Mouse (Mus musculus) midbrain, embryonic 14.5 days (tissue): ENCODE measurements at regions not wholly inside any gene's neighbourhood (a gene's known extent, or its start where the extent isn't known, plus 50 kb on each side); places are given as distances from the start of the nearest gene placed in this dataset.

Experiments
- ATAC-seq: fragments of 200-750 bp; cut with Nextera tagmentation; 2 replicates; pipeline ENCODE4 v1.8.0; 2017; ENCODE audit warnings: moderate number of reproducible peaks, moderate library complexity; ENCODE audit not compliant: low FRiP score, low TSS enrichment
- DNase-seq: peaks from one replicate; pipeline ENCODE4 v3.0.0-alpha.2; 2015
- H3K27ac ChIP-seq: fragments of 300-500 bp; sonication (generic); replicated peaks from 2 replicates; pipeline ENCODE4 v1.5.1; 2014; ENCODE audit warnings: mild to moderate bottlenecking, low read depth, low read length, moderate library complexity
- H3K27me3 ChIP-seq: fragments of 300-500 bp; sonication (generic); 2 replicates; pipeline ENCODE4 v1.6.1; 2014; ENCODE audit warnings: low read length, control low read depth, mixed read lengths; ENCODE audit not compliant: control insufficient read depth, insufficient read depth
- H3K36me3 ChIP-seq: fragments of 300-500 bp; sonication (generic); 2 replicates; pipeline ENCODE4 v1.6.1; 2014; ENCODE audit warnings: low read length, control low read depth; ENCODE audit not compliant: control insufficient read depth, insufficient read depth
- H3K4me1 ChIP-seq: fragments of 300-500 bp; sonication (generic); 2 replicates; pipeline ENCODE4 v1.6.1; 2014; ENCODE audit warnings: mild to moderate bottlenecking, antibody characterized with exemption, low read length, control low read depth; ENCODE audit not compliant: control insufficient read depth, insufficient read depth
- H3K4me2 ChIP-seq: fragments of 300-500 bp; sonication (generic); 2 replicates; pipeline ENCODE4 v1.6.1; 2014; ENCODE audit warnings: mild to moderate bottlenecking, low read length, moderate library complexity
- H3K4me3 ChIP-seq: fragments of 300-500 bp; sonication (generic); replicated peaks from 2 replicates; pipeline ENCODE4 v1.5.1; 2014; ENCODE audit warnings: low read depth, low read length
- H3K9ac ChIP-seq: fragments of 300-500 bp; sonication (generic); replicated peaks from 2 replicates; pipeline ENCODE4 v1.6.1; 2014; ENCODE audit warnings: mild to moderate bottlenecking, low read length, moderate library complexity
- H3K9me3 ChIP-seq: fragments of 300-500 bp; sonication (generic); 2 replicates; pipeline ENCODE4 v1.6.1; 2016; ENCODE audit warnings: low read length, control low read depth, mixed read lengths; ENCODE audit not compliant: control insufficient read depth
- WGBS: fragments of 180-500 bp; shearing (Covaris S2); extraction: QIAGEN DNeasy Blood & Tissue Kit; methylation state at CpG from one replicate; pipeline ENCODE4 v1.1.7; 2014; 5-methylcytosine and 5-hydroxymethylcytosine counted together

GRCm38 (mm10) chr13:111940275-111940674 is 131.5 kb upstream of the Map3k1 start:
- Histone ChIP-seq H3K9me3 (no peaks in the 10 kb centered on the region), H3K4me3 (no peak overlapping the region), H3K27ac (no peak overlapping the region), H3K36me3 (no peaks in the 10 kb centered on the region), H3K4me2 (no peak overlapping the region), H3K27me3 (no peaks in the 10 kb centered on the region), H3K4me1 (peaks cover 7% of the 10 kb centered on the region; the same call in 1 of the 2 replicates), H3K9ac (no peak overlapping the region)
- DNase-seq (no peak), ATAC-seq (no peak)
- 89% methylated on average over 4 of the region's 4 CpGs for WGBS

GRCm38 (mm10) chr13:111940796-111941513 is 132.2 kb upstream of the Map3k1 start:
- no peak overlapping the region for H3K4me3 ChIP-seq
- ATAC-seq = no peak
- H3K4me2 ChIP-seq = no peak overlapping the region
- no peak for DNase-seq
- no peak overlapping the region for H3K27ac ChIP-seq
- no peaks in the 10 kb centered on the region for H3K9me3 ChIP-seq
- H3K4me1 ChIP-seq = peaks cover 7% of the 10 kb centered on the region; the same call in 1 of the 2 replicates
- no peaks in the 10 kb centered on the region for H3K27me3 ChIP-seq
- 72% methylated on average over 6 of the region's 6 CpGs for WGBS
- H3K9ac ChIP-seq = no peak overlapping the region
- no peaks in the 10 kb centered on the region for H3K36me3 ChIP-seq

- H3K4me2 ChIP-seq = no peak overlapping the region
- no peak overlapping the region for H3K27ac ChIP-seq
- no peak overlapping the region for H3K4me3 ChIP-seq
- no peaks in the 10 kb centered on the region for H3K36me3 ChIP-seq
- 96% methylated on average over 4 of the region's 4 CpGs for WGBS
- no peaks in the 10 kb centered on the region for H3K9me3 ChIP-seq
- peaks cover under 1% of the 10 kb centered on the region; the same call in 1 of the 2 replicates for H3K4me1 ChIP-seq
- no peak overlapping the region for H3K9ac ChIP-seq
- no peaks in the 10 kb centered on the region for H3K27me3 ChIP-seq
- ATAC-seq = no peak
- no peak for DNase-seq
Observed at GRCm38 (mm10) chr13:111941946-111942345, 133.2 kb upstream of the Map3k1 start.

GRCm38 (mm10) chr13:111943392-111944088 is 134.7 kb upstream of the Map3k1 start:
- peak; percentile 23 for DNase-seq
- H3K9ac ChIP-seq = no peak overlapping the region
- peak; percentile 11; the same call in 1 of the 2 replicates for ATAC-seq
- no peak overlapping the region for H3K27ac ChIP-seq
- no peaks in the 10 kb centered on the region; the same call in 1 of the 2 replicates for H3K4me1 ChIP-seq
- no peaks in the 10 kb centered on the region for H3K27me3 ChIP-seq
- H3K4me2 ChIP-seq = no peak overlapping the region
- no peaks in the 10 kb centered on the region for H3K9me3 ChIP-seq
- 51% methylated on average over 15 of the region's 15 CpGs for WGBS
- no peaks in the 10 kb centered on the region for H3K36me3 ChIP-seq
- H3K4me3 ChIP-seq = no peak overlapping the region

GRCm38 (mm10) chr13:111944089-111944406 is 135.3 kb upstream of the Map3k1 start:
- no peak overlapping the region for H3K9ac ChIP-seq
- no peak overlapping the region for H3K27ac ChIP-seq
- no peak overlapping the region for H3K4me2 ChIP-seq
- no peaks in the 10 kb centered on the region; the same call in 1 of the 2 replicates for H3K4me1 ChIP-seq
- H3K27me3 ChIP-seq = no peaks in the 10 kb centered on the region
- DNase-seq (peak; percentile 57), ATAC-seq (peak; percentile 50; the same call in 1 of the 2 replicates)
- H3K9me3 ChIP-seq = no peaks in the 10 kb centered on the region
- H3K36me3 ChIP-seq = no peaks in the 10 kb centered on the region
- H3K4me3 ChIP-seq = no peak overlapping the region
- WGBS = 5% methylated on average over 5 of the region's 5 CpGs

GRCm38 (mm10) chr13:111946271-111946670 is 137.5 kb upstream of the Map3k1 start:
- 88% methylated on average over 4 of the region's 4 CpGs for WGBS
- H3K27ac ChIP-seq = no peak overlapping the region
- DNase-seq (no peak), ATAC-seq (no peak)
- no peaks in the 10 kb centered on the region; the same call in 1 of the 2 replicates for H3K4me1 ChIP-seq
- H3K27me3 ChIP-seq = no peaks in the 10 kb centered on the region
- no peak overlapping the region for H3K4me3 ChIP-seq
- H3K36me3 ChIP-seq = no peaks in the 10 kb centered on the region
- no peaks in the 10 kb centered on the region for H3K9me3 ChIP-seq
- no peak overlapping the region for H3K9ac ChIP-seq
- H3K4me2 ChIP-seq = no peak overlapping the region

- Histone ChIP-seq H3K27ac (no peak overlapping the region), H3K9me3 (no peaks in the 10 kb centered on the region), H3K4me3 (no peak overlapping the region), H3K9ac (no peak overlapping the region), H3K4me1 (no peaks in the 10 kb centered on the region; the same call in 1 of the 2 replicates), H3K27me3 (no peaks in the 10 kb centered on the region), H3K36me3 (no peaks in the 10 kb centered on the region), H3K4me2 (no peak overlapping the region)
- ATAC-seq (no peak), DNase-seq (no peak)
- WGBS = 92% methylated on average over 8 of the region's 8 CpGs
Observed at GRCm38 (mm10) chr13:111946811-111947210, 138.0 kb upstream of the Map3k1 start.

GRCm38 (mm10) chr13:111948395-111948794 is 139.6 kb upstream of the Map3k1 start:
- no peaks in the 10 kb centered on the region for H3K9me3 ChIP-seq
- DNase-seq (no peak), ATAC-seq (no peak)
- no peaks in the 10 kb centered on the region for H3K27me3 ChIP-seq
- H3K4me2 ChIP-seq = no peak overlapping the region
- H3K9ac ChIP-seq = no peak overlapping the region
- H3K4me3 ChIP-seq = no peak overlapping the region
- H3K36me3 ChIP-seq = no peaks in the 10 kb centered on the region
- H3K27ac ChIP-seq = no peak overlapping the region
- H3K4me1 ChIP-seq = no peaks in the 10 kb centered on the region; the same call in 1 of the 2 replicates
- WGBS = 90% methylated on average over 3 of the region's 3 CpGs

- no peaks in the 10 kb centered on the region for H3K9me3 ChIP-seq
- H3K4me3 ChIP-seq = no peak overlapping the region
- H3K36me3 ChIP-seq = no peaks in the 10 kb centered on the region
- no peak for ATAC-seq
- WGBS = 90% methylated on average over 1 of the region's 1 CpGs
- no peak overlapping the region for H3K27ac ChIP-seq
- no peak for DNase-seq
- no peaks in the 10 kb centered on the region for H3K27me3 ChIP-seq
- no peak overlapping the region for H3K9ac ChIP-seq
- H3K4me2 ChIP-seq = no peak overlapping the region
- H3K4me1 ChIP-seq = no peaks in the 10 kb centered on the region
Observed at GRCm38 (mm10) chr13:111950042-111950441, 141.2 kb upstream of the Map3k1 start.
